Mouse (Mus musculus) forebrain, postnatal 0 days (tissue): ENCODE measurements around the gene Prex1. TPM values are rescaled to one million over a fixed set of nuclear protein-coding genes. Genes with fewer than 3 reads are reported as not detected.

ENCODE experiments used
- ATAC-seq: fragments of 200-750 bp; cut with Nextera tagmentation; 2 replicates; pipeline ENCODE4 v1.8.0; 2017; ENCODE audit warnings: mild to moderate bottlenecking, moderate library complexity
- DNase-seq: peaks from one replicate; pipeline ENCODE4 v3.0.0-alpha.2; 2015
- H3K27ac ChIP-seq: fragments of 300-500 bp; sonication (generic); 2 replicates; pipeline ENCODE4 v1.5.1; 2014; ENCODE audit warnings: low read depth, mild to moderate bottlenecking, antibody characterized with exemption, low read length, moderate library complexity, mixed read lengths
- H3K27me3 ChIP-seq: fragments of 300-500 bp; sonication (generic); 2 replicates; pipeline ENCODE4 v1.6.1; 2014; ENCODE audit warnings: mild to moderate bottlenecking, low read length, mixed read lengths; ENCODE audit not compliant: insufficient read depth
- H3K36me3 ChIP-seq: fragments of 300-500 bp; sonication (generic); 2 replicates; pipeline ENCODE4 v1.6.1; 2014; ENCODE audit warnings: mild to moderate bottlenecking, moderate library complexity; ENCODE audit not compliant: insufficient read depth
- H3K4me1 ChIP-seq: fragments of 300-500 bp; sonication (generic); 2 replicates; pipeline ENCODE4 v1.6.1; 2014; ENCODE audit warnings: antibody characterized with exemption; ENCODE audit not compliant: insufficient read depth
- H3K4me2 ChIP-seq: fragments of 300-500 bp; sonication (generic); 2 replicates; pipeline ENCODE4 v1.6.1; 2014; ENCODE audit warnings: low read depth, mild to moderate bottlenecking, moderate library complexity
- H3K4me3 ChIP-seq: fragments of 300-500 bp; sonication (generic); 2 replicates; pipeline ENCODE4 v1.5.1; 2014; ENCODE audit warnings: low read depth, low read length, mixed read lengths
- H3K9ac ChIP-seq: fragments of 300-500 bp; sonication (generic); 2 replicates; pipeline ENCODE4 v1.6.1; 2014; ENCODE audit warnings: mild to moderate bottlenecking
- H3K9me3 ChIP-seq: fragments of 300-500 bp; sonication (generic); 2 replicates; pipeline ENCODE4 v1.6.1; 2016; ENCODE audit warnings: low read length
- CTCF ChIP-seq: sonication (generic); IDR thresholded peaks from 2 replicates; pipeline ENCODE4 v1.5.1; 2016; ENCODE audit warnings: antibody characterized with exemption, control low read depth, low read depth
- WGBS: fragments of 180-500 bp; shearing (Covaris S2); extraction: QIAGEN DNeasy Blood & Tissue Kit; methylation state at CpG from one replicate; pipeline ENCODE4 v1.1.7; 2014; 5-methylcytosine and 5-hydroxymethylcytosine counted together
- polyA plus RNA-seq: library from polyadenylated mRNA; unstranded; fragments of >200 nt; fragmentation: Nextera tagmentation; extraction: Ambion mirVana; gene quantifications from 2 replicates; pipeline ENCODE4 v1.2.1, GENCODE M21; 2015
- total RNA-seq: library from RNA; depleted of rRNA; stranded (reverse); fragments of >200 nt; gene quantifications from 2 replicates; pipeline ENCODE4 v1.2.3, GENCODE M21; 2014

Gene Prex1
- total and polyA plus RNA-seq, 2 experiments from 2014 or later: 17.5 to 31.3 TPM

DNA sequence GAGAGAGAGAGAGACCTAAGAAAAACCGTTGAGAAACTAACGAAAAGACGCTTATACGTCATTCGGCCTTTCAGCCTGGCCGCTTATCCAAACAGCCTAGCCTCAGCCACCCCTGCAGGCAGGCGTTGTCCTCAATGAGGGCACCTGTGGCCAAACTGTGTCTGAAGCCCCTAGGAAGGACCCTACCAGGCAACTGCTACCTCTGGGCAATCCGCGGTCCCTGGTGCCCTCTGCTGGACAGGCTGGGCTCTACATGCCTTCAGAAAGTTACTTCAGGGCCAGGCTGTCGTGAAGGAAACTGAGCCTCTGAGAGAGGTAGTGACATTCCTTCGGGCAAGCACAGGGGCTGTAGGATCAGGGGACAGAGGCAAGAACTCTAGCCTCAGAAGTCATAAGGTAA is 149.2 kb downstream of the Prex1 start:
- DNase-seq (peak; percentile 86), ATAC-seq (peak; percentile 78)
- TF ChIP-seq CTCF: peak; percentile 99
- no peak overlapping the region for H3K27ac ChIP-seq
- H3K9ac ChIP-seq: no peak overlapping the region
- H3K27me3 ChIP-seq: no peaks in the 10 kb centered on the region; the same call in 1 of the 2 replicates
- 0 out of 2 replicates have a peak, but pooled peaks cover 4% of the 10 kb centered on the region for H3K36me3 ChIP-seq
- H3K9me3 ChIP-seq: no peaks in the 10 kb centered on the region
- WGBS: 6% methylated on average over 11 of the region's 11 CpGs
- no peak overlapping the region for H3K4me3 ChIP-seq
- H3K4me2 ChIP-seq: 0 out of 2 replicates have a peak overlapping the region, but pooled peaks have one; percentile 5
- no peaks in the 10 kb centered on the region for H3K4me1 ChIP-seq

- no peaks in the 10 kb centered on the region for H3K4me1 ChIP-seq
- ATAC-seq (peak; percentile 68), DNase-seq (peak; percentile 91)
- no peaks in the 10 kb centered on the region; the same call in 1 of the 2 replicates for H3K27me3 ChIP-seq
- H3K4me2 ChIP-seq: peak overlapping the region; percentile 5; the same call in 1 of the 2 replicates
- 13% methylated on average over 6 of the region's 6 CpGs for WGBS
- H3K27ac ChIP-seq: no peak overlapping the region
- TF ChIP-seq CTCF: peak; percentile 98
- H3K4me3 ChIP-seq: no peak overlapping the region
- H3K9me3 ChIP-seq: no peaks in the 10 kb centered on the region
- H3K9ac ChIP-seq: no peak overlapping the region
- 0 out of 2 replicates have a peak, but pooled peaks cover 3% of the 10 kb centered on the region for H3K36me3 ChIP-seq
Observed at GRCm38 (mm10) chr2:166563890-166564289, 149.7 kb downstream of the Prex1 start.

DNA sequence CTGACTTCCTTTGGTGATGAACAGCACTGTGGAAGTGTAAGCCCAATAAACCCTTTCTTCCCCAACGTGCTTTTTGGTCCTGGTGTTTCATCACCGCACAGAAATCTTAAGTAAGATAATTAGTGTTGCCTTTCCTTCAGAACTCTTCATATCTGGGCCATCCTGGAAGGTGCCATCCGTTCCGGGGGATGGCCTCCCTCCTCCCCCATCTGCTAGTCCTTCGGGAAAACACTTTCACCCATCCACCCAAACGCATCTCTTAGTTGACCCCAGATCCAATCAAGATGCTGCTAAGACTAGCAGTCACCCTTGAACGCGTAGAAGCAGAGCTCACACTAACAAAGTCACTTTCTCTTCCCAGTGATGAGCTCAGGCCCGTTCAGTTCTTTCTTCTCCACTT is 150.6 kb downstream of the Prex1 start:
- Histone ChIP-seq H3K36me3 (no peaks in the 10 kb centered on the region), H3K4me2 (no peak overlapping the region), H3K4me1 (no peaks in the 10 kb centered on the region), H3K9me3 (no peaks in the 10 kb centered on the region), H3K27me3 (no peaks in the 10 kb centered on the region; the same call in 1 of the 2 replicates), H3K27ac (no peak overlapping the region), H3K9ac (no peak overlapping the region), H3K4me3 (no peak overlapping the region)
- no peak for TF ChIP-seq CTCF
- DNase-seq: no peak
- ATAC-seq: no peak
- 93% methylated on average over 9 of the region's 9 CpGs for WGBS

GRCm38 (mm10) chr2:166561781-166562180 is 151.9 kb downstream of the Prex1 start:
- no peak overlapping the region for H3K4me2 ChIP-seq
- H3K27ac ChIP-seq: no peak overlapping the region
- H3K36me3 ChIP-seq: no peaks in the 10 kb centered on the region
- no peaks in the 10 kb centered on the region; the same call in 1 of the 2 replicates for H3K27me3 ChIP-seq
- no peak for TF ChIP-seq CTCF
- no peaks in the 10 kb centered on the region for H3K9me3 ChIP-seq
- WGBS: 78% methylated on average over 7 of the region's 7 CpGs
- no peaks in the 10 kb centered on the region for H3K4me1 ChIP-seq
- ATAC-seq: no peak
- no peak for DNase-seq
- H3K9ac ChIP-seq: no peak overlapping the region
- H3K4me3 ChIP-seq: no peak overlapping the region

- DNase-seq (no peak), ATAC-seq (no peak)
- no peaks in the 10 kb centered on the region for H3K9me3 ChIP-seq
- no peak overlapping the region for H3K27ac ChIP-seq
- H3K9ac ChIP-seq: no peak overlapping the region
- no peak overlapping the region for H3K4me2 ChIP-seq
- H3K27me3 ChIP-seq: no peaks in the 10 kb centered on the region; the same call in 1 of the 2 replicates
- TF ChIP-seq CTCF: no peak
- no peak overlapping the region for H3K4me3 ChIP-seq
- no peaks in the 10 kb centered on the region for H3K4me1 ChIP-seq
- WGBS: 93% methylated on average over 7 of the region's 7 CpGs
- no peaks in the 10 kb centered on the region for H3K36me3 ChIP-seq
Observed at GRCm38 (mm10) chr2:166560826-166561225, 152.8 kb downstream of the Prex1 start.

DNA sequence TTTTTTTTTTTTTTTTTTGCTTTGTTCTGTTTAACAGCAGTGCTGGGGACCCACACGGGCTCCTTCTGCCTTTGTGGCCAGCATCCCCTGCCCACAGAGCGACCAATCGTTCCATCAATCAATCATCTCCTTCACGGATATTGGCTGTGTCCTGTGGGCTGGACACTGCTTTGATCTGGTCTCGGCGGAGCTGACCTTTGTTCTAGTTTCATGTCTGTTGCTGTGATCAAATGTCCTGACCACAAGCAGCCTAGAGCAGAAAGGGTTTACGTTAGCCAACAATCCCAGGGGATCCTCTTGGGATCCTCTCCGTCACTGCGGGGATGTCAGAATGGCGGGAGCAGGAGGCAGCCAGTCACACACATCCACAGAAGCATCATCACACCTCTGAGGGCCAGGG is 154.1 kb downstream of the Prex1 start:
- ATAC-seq (no peak), DNase-seq (no peak)
- TF ChIP-seq CTCF: no peak
- Histone ChIP-seq H3K27me3 (no peaks in the 10 kb centered on the region; the same call in 1 of the 2 replicates), H3K36me3 (no peaks in the 10 kb centered on the region), H3K9me3 (no peaks in the 10 kb centered on the region), H3K27ac (no peak overlapping the region), H3K4me2 (no peak overlapping the region), H3K9ac (no peak overlapping the region), H3K4me3 (no peak overlapping the region), H3K4me1 (no peaks in the 10 kb centered on the region)
- WGBS: 33% methylated on average over 10 of the region's 10 CpGs

DNA sequence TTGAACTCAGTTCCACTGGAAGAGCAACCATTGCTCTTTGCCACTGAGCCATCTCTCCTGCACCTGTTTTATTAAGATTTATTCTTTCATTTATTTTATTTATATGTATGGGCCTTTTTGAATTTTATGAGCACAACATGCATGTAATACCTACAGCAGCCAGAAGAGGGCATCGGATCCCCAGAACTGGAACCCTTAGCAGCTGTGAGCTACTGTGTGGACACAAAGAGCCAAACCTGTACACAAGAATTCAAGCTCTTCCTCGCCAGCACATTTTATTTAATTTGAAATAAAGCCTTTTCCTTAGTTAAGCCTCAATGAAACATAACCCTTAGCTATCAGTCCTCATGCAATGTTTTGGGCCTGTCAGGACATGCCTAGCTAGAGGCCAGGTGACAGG is 158.1 kb downstream of the Prex1 start:
- WGBS: 58% methylated on average over 2 of the region's 2 CpGs
- H3K4me3 ChIP-seq: no peak overlapping the region
- peak; percentile 66 for TF ChIP-seq CTCF
- ATAC-seq (no peak), DNase-seq (peak; percentile 63)
- 0 out of 2 replicates have a peak, but pooled peaks cover 2% of the 10 kb centered on the region for H3K4me1 ChIP-seq
- H3K27me3 ChIP-seq: no peaks in the 10 kb centered on the region; the same call in 1 of the 2 replicates
- no peak overlapping the region for H3K4me2 ChIP-seq
- H3K36me3 ChIP-seq: no peaks in the 10 kb centered on the region
- no peaks in the 10 kb centered on the region for H3K9me3 ChIP-seq
- no peak overlapping the region for H3K27ac ChIP-seq
- H3K9ac ChIP-seq: no peak overlapping the region

GRCm38 (mm10) chr2:166554169-166554505 is 159.5 kb downstream of the Prex1 start:
- DNase-seq: no peak
- 86% methylated on average over 11 of the region's 11 CpGs for WGBS
- no peak overlapping the region for H3K4me2 ChIP-seq

More at GRCm38 (mm10) chr2:166554169-166554505, 159.5 kb downstream of the Prex1 start:
- H3K27me3 ChIP-seq: no peaks in the 10 kb centered on the region; the same call in 1 of the 2 replicates
- H3K9ac ChIP-seq: no peak overlapping the region
- TF ChIP-seq CTCF: no peak
- no peak overlapping the region for H3K4me3 ChIP-seq
- H3K27ac ChIP-seq: no peak overlapping the region
- no peaks in the 10 kb centered on the region for H3K9me3 ChIP-seq
- 0 out of 2 replicates have a peak, but pooled peaks cover 8% of the 10 kb centered on the region for H3K4me1 ChIP-seq
- no peaks in the 10 kb centered on the region for H3K36me3 ChIP-seq
- no peak for ATAC-seq
